Mouse (Mus musculus) megakaryocyte, embryonic 14.5 days (primary cell): ENCODE results near the gene Olfr1411.

Source experiments
- FLI1 ChIP-seq: IDR thresholded peaks from 2 replicates; pipeline ENCODE4 v1.6.1; 2012; ENCODE audit warnings: low read length, inconsistent platforms, mixed read lengths
- GATA1 ChIP-seq: IDR thresholded peaks from 3 replicates; pipeline ENCODE4 v1.6.1; 2012; ENCODE audit warnings: mixed read lengths, low read length, inconsistent platforms, borderline replicate concordance

GRCm38 (mm10) chr1:92644916-92645315 is 50.7 kb downstream of the Olfr1411 start:
- TF ChIP-seq GATA1 (no peak), FLI1 (no peak)
